Mouse (Mus musculus) intestine, postnatal 0 days (tissue): ENCODE measurements around the gene Opn4. TPM values are rescaled to one million over a fixed set of nuclear protein-coding genes. Genes with fewer than 3 reads are reported as not detected.
A peak's percentile ranks its signal among the peaks of the same experiment; 100 is the strongest.

ENCODE experiments used
- ATAC-seq: fragments of 200-750 bp; cut with Nextera tagmentation; 2 replicates; pipeline ENCODE4 v1.8.0; 2017; ENCODE audit warnings: mild to moderate bottlenecking, moderate TSS enrichment, moderate library complexity
- H3K27ac ChIP-seq: fragments of 300-500 bp; sonication (generic); 2 replicates; pipeline ENCODE4 v1.5.1; 2014; ENCODE audit warnings: mild to moderate bottlenecking, low read depth, low read length, moderate library complexity
- H3K27me3 ChIP-seq: fragments of 300-500 bp; sonication (generic); replicated peaks from 2 replicates; pipeline ENCODE4 v1.6.1; 2014; ENCODE audit warnings: low read length, mixed read lengths; ENCODE audit not compliant: control insufficient read depth, insufficient read depth
- H3K36me3 ChIP-seq: fragments of 300-500 bp; sonication (generic); 2 replicates; pipeline ENCODE4 v1.6.1; 2014; ENCODE audit warnings: mild to moderate bottlenecking, moderate library complexity; ENCODE audit not compliant: control insufficient read depth, insufficient read depth
- H3K4me1 ChIP-seq: fragments of 300-500 bp; sonication (generic); replicated peaks from 2 replicates; pipeline ENCODE4 v1.6.1; 2014; ENCODE audit warnings: antibody characterized with exemption, low read length, mixed read lengths; ENCODE audit not compliant: control insufficient read depth, insufficient read depth
- H3K4me2 ChIP-seq: fragments of 300-500 bp; sonication (generic); replicated peaks from 2 replicates; pipeline ENCODE4 v1.6.1; 2014; ENCODE audit warnings: low read depth, mild to moderate bottlenecking, moderate library complexity
- H3K4me3 ChIP-seq: fragments of 300-500 bp; sonication (generic); 2 replicates; pipeline ENCODE4 v1.5.1; 2014; ENCODE audit warnings: low read depth, low read length
- H3K9ac ChIP-seq: fragments of 300-500 bp; sonication (generic); 2 replicates; pipeline ENCODE4 v1.6.1; 2014; ENCODE audit warnings: mild to moderate bottlenecking, low read depth, low read length
- H3K9me3 ChIP-seq: fragments of 300-500 bp; sonication (generic); 2 replicates; pipeline ENCODE4 v1.6.1; 2016; ENCODE audit warnings: mixed run types; ENCODE audit not compliant: control insufficient read depth
- CTCF ChIP-seq: sonication (generic); IDR thresholded peaks from 2 replicates; pipeline ENCODE4 v1.5.1; 2016; ENCODE audit warnings: low read depth, mild to moderate bottlenecking, control low read depth, antibody characterized with exemption, moderate library complexity
- WGBS: fragments of 180-500 bp; shearing (Covaris S2); extraction: QIAGEN DNeasy Blood & Tissue Kit; methylation state at CpG from one replicate; pipeline ENCODE4 v1.1.7; 2014; 5-methylcytosine and 5-hydroxymethylcytosine counted together
- polyA plus RNA-seq: library from polyadenylated mRNA; unstranded; fragments of >200 nt; fragmentation: Nextera tagmentation; extraction: Ambion mirVana; gene quantifications from 2 replicates; pipeline ENCODE4 v1.2.1, GENCODE M21; 2015

The Opn4 gene
- polyA plus RNA-seq, 1 experiment from 2014 or later, result 0.69 TPM

DNA sequence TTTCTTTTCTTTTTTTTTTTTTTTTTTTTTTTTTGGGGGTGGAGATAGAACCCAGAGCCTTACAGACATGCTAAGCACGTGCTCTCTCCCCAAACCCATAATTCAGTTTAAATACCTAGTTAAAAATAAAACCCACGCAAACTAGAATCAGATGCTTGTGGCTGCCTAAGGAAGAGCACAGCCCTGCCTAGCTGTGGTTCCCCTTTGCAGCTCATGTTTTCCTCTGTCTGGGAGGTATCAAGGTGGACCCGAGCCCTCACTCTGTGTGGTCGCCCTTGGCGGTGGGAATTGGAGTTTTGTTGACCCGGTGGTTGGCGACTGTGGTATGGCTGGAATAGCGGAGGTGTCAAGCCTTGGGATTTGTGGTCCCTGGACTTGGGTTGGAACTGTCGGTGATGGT lies 41.0 kb downstream of the Opn4 start:
- 88% methylated on average over 9 of the region's 9 CpGs for WGBS
- no peak for ATAC-seq
- Histone ChIP-seq H3K9ac (no peak overlapping the region), H3K4me1 (no peaks in the 10 kb centered on the region), H3K9me3 (no peaks in the 10 kb centered on the region), H3K4me3 (no peak overlapping the region), H3K27me3 (no peaks in the 10 kb centered on the region), H3K27ac (no peak overlapping the region), H3K4me2 (no peak overlapping the region), H3K36me3 (peaks cover 11% of the 10 kb centered on the region; the same call in 1 of the 2 replicates)
- TF ChIP-seq CTCF, result no peak

DNA sequence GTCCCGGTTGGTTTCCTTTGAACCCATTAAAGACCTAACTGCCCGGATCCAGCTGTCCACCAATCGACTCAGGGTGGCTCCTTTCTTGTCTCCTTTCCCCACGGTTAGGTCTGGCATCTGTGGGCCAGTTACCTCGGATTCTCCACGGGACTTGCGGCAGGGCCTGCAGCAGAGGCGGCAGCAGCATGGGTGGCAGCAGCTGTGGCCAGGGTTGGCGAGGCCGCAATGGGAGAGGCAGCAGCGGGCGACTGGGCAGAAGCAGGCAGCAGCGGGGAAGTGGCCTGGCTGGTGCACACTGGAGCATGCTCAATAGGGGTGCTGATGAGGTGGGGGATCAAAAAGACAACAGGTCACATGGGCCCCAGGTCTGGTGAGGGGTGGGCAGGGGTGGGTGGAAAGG lies 44.7 kb downstream of the Opn4 start:
- H3K36me3 ChIP-seq, result peaks cover 22% of the 10 kb centered on the region; the same call in 1 of the 2 replicates
- WGBS, result 79% methylated on average over 13 of the region's 13 CpGs
- no peak for ATAC-seq

DNA sequence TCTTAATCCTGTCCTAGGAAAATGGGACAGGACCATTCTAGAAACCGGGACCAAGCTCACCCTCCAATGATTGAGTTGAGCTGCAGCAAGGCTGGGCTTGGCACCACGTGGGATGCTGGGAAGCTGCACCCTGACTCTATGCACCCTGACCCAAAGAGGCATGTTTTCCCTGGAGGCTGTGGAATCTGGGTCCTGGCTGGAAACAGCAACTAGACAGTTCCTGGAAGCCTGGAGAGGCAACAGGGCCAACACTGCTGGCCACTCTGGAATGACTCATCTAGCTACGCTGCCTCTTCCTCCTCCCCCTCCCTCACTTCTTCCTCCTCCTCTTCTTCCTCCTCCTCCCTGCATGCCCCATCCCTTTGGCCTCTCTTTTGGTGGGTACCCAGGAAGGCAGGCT lies 45.9 kb downstream of the Opn4 start:
- H3K4me2 ChIP-seq, result no peak overlapping the region

More for the DNA sequence above, 44.7 kb downstream of the Opn4 start:
- no peaks in the 10 kb centered on the region for H3K4me1 ChIP-seq
- H3K4me3 ChIP-seq, result no peak overlapping the region
- no peak overlapping the region for H3K27ac ChIP-seq
- no peak overlapping the region for H3K4me2 ChIP-seq
- no peaks in the 10 kb centered on the region for H3K27me3 ChIP-seq
- no peak overlapping the region for H3K9ac ChIP-seq
- no peak for TF ChIP-seq CTCF
- no peaks in the 10 kb centered on the region for H3K9me3 ChIP-seq

DNA sequence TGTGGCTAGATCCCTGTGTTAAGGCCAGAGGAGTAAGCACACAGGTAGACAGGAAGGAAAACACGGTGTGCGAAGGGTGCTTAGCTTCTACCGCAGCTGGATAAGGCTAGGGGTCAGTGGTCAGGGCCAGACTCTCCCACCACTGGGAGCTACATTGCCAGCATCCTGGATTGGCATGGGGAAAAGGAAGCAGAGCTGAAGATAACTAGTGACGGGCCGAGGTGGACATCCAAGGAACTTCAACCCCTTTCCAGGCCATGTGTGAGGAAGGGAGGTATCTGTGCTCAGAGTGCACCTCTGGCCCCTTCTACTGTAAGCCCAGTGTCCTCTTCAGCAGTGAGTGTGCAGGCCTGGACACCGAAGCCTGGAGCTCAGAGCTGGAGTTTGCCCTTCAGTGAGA lies 46.5 kb downstream of the Opn4 start:
- ATAC-seq, result no peak
- Histone ChIP-seq H3K9me3 (no peaks in the 10 kb centered on the region), H3K4me3 (no peak overlapping the region), H3K27me3 (no peaks in the 10 kb centered on the region), H3K27ac (no peak overlapping the region), H3K9ac (no peak overlapping the region), H3K36me3 (peaks cover 15% of the 10 kb centered on the region; the same call in 1 of the 2 replicates), H3K4me1 (peaks cover 5% of the 10 kb centered on the region; the same call in 1 of the 2 replicates), H3K4me2 (no peak overlapping the region)
- no peak for TF ChIP-seq CTCF
- WGBS, result 81% methylated on average over 6 of the region's 6 CpGs

More for the DNA sequence above, 45.9 kb downstream of the Opn4 start:
- 55% methylated on average over 3 of the region's 3 CpGs for WGBS
- Histone ChIP-seq H3K9me3 (no peaks in the 10 kb centered on the region), H3K27ac (no peak overlapping the region), H3K36me3 (peaks cover 16% of the 10 kb centered on the region; the same call in 1 of the 2 replicates), H3K9ac (no peak overlapping the region), H3K27me3 (no peaks in the 10 kb centered on the region), H3K4me1 (peaks cover 5% of the 10 kb centered on the region; the same call in 1 of the 2 replicates), H3K4me3 (no peak overlapping the region)
- TF ChIP-seq CTCF, result no peak
- no peak for ATAC-seq

DNA sequence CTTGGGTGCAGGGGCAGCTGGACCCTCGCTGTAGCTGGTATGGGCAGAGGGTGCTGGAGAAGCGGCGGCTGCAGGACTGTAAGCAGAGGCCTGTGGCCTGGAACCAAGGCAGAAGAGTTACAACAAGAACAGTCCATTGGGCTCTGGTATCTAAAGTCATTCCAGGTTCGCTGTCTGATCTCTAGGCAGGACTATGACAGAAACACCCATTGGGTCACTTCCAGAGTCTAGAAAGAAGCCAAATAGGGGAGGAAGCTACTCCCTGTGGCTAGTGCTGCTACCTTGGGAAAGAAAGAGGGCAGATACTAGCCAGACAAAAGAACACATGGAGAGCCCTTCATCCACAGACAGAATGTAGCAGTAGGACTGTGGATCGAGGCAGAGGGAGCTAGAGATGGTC lies 47.7 kb downstream of the Opn4 start:
- no peak overlapping the region for H3K27ac ChIP-seq
- peaks cover 5% of the 10 kb centered on the region; the same call in 1 of the 2 replicates for H3K4me1 ChIP-seq
- no peak for TF ChIP-seq CTCF
- no peak overlapping the region for H3K4me3 ChIP-seq
- H3K27me3 ChIP-seq, result no peaks in the 10 kb centered on the region
- H3K9ac ChIP-seq, result no peak overlapping the region
- H3K36me3 ChIP-seq, result peaks cover 15% of the 10 kb centered on the region; the same call in 1 of the 2 replicates
- no peak for ATAC-seq
- H3K4me2 ChIP-seq, result no peak overlapping the region
- no peaks in the 10 kb centered on the region for H3K9me3 ChIP-seq
- WGBS, result 91% methylated on average over 5 of the region's 5 CpGs

DNA sequence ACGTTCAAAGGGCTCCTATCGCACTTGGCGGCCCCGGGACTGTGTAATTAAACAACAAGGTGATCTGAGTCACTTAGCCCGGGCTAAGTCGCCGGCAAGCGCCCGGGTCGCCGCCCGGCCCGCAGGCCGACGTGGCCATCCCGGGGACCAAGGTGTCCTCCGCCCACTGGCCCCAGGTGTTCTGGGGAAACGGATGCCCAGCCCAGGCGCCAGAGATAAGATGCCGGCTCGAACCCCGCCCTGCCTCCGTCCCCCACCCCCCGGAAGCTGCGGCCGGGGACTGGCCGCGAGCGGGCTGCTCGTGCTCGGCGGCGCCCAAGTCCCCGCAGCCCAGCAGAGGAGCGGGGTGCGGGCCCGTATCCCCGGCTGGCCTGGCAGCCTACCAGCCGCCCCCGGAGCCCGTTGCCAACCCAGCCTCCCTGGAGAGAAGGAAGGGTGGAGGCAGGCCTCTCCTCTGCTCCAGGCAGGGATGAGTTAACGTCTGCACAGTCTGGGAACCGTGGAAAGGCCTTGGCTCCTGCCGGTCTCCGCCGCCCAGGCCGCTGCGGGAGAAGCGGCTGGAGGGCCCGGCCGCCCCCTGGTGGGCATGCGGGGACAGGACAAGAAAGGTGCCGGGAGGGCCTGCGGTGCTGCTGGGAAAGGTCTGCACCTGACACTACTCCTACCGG lies 50.8 kb downstream of the Opn4 start:
- peak; percentile 99 for TF ChIP-seq CTCF

More for the DNA sequence above, 50.8 kb downstream of the Opn4 start:
- Histone ChIP-seq H3K4me1 (peaks cover 5% of the 10 kb centered on the region; the same call in 1 of the 2 replicates), H3K4me3 (peak overlapping the region; percentile 61), H3K4me2 (peak overlapping the region; percentile 98), H3K9ac (peak overlapping the region; percentile 67), H3K9me3 (no peaks in the 10 kb centered on the region), H3K36me3 (peaks cover 11% of the 10 kb centered on the region; the same call in 1 of the 2 replicates), H3K27me3 (no peaks in the 10 kb centered on the region), H3K27ac (peak overlapping the region; percentile 74)
- under 1% methylated on average over 53 of the region's 55 CpGs for WGBS
- ATAC-seq, result peak; percentile 90
